Mouse (Mus musculus) brain, embryonic 14.5 days (tissue): ENCODE measurements around the gene Pex16.

Source experiments
- CTCF ChIP-seq: fragments of 200-500 bp; IDR thresholded peaks from 2 replicates; pipeline ENCODE4 v1.5.1; 2012; ENCODE audit warnings: inconsistent platforms, mild to moderate bottlenecking, moderate library complexity, borderline replicate concordance; ENCODE audit not compliant: insufficient read depth, insufficient read length; ENCODE audit errors: extremely low read depth
- POLR2A ChIP-seq: fragments of 200-500 bp; IDR thresholded peaks from 2 replicates; pipeline ENCODE4 v1.6.1; 2012; ENCODE audit warnings: mild to moderate bottlenecking, inconsistent platforms, borderline replicate concordance; ENCODE audit not compliant: poor library complexity, insufficient read depth, insufficient read length, severe bottlenecking; ENCODE audit errors: extremely low read depth

DNA sequence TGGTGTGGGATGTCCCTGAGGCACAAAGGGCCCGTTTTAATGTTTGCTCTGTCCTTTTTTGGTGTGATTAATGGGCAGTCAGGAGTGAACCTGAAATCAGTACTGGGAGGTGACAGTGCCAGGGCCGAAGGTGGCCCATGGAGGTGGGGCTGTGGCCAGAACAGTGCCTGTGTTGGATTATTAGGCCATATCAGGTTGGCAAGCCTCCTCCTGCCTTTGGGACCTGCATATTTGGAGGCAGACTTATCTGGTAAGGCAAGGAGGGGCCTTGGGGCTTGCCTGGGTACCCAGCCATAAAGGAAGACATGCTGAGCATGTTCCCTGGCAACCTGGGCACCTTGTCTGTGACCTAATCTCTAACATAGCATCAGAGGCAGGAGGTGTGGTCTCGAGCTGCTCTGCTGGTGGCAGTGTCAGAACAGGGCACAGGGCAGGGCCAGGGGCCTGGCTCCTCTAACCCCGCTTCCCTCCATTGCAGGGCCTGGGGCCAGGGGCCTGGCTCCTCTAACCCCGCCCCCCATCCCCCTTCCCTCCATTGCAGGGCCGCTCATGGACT lies 6.1 kb downstream of the Pex16 start:
- no peak for TF ChIP-seq CTCF
- TF ChIP-seq POLR2A: no peak
